Mouse (Mus musculus) left cerebral cortex, postnatal 4 days (tissue): ENCODE data around the gene Vps26b. TPM values are rescaled to one million over a fixed set of nuclear protein-coding genes. Genes with fewer than 3 reads are reported as not detected.
A peak's percentile ranks its signal among the peaks of the same experiment; 100 is the strongest.

ENCODE experiments used
- DNase-seq: peaks from one replicate; pipeline ENCODE4 v3.0.0-alpha.2; 2022
- intact Hi-C: fragments of 180-260 bp; cut with DNase I; formaldehyde crosslinking; loops from one replicate; pipeline ENCODE4 v1.15.1; 2025
- total RNA-seq, 2 experiments: library from RNA; stranded (reverse); gene quantifications; 2 replicates each; pipeline ENCODE4 v1.2.3; 2021

Vps26b gene
- 100 to 1,000 TPM; 116 to 117 TPM for total RNA-seq

DNA sequence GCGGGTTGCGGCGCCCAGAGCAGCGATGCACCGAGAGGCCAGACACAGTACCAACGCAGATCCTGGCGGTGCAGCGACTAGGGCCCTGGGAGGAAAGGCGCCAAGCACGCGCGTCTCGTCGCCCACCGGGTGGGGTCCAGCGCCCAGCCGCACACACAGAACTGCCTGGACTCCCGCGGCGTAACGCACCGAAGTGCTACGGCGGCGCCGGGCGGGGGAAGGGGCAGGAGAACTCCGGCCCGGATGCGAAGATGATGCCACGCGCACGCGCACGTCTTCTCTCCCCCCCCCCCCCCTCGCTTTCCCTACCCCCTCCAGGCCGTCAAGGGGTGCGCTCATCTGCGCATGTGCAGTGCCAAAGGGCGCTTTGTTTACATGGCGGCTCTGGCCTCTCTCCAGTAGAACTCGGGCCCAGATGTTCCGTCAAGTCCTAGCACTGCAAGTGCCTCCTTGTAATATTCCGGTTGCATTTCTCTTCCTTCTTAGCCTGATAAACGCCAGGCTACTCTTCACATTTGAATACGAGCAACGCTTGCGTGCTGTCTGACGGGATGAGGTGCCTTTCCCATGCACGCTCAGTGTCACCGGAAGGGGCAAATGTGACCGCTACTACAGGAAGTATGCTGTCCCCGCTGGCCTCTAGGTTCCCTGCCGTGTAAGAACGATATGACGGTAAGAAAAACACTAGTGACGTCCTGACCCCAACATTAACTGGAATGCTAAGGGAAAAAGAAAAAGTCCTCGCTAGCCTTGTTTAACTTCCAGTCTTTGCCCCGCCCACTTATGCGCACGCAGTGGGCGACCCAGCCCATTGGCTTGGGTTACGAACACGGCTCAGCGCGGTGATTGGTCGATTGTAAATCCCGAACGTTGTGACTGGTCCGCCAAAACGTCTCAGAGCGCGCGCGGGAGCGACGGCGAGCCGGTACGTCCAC is at the start of gene Vps26b, which contains the start of gene Ncapd3:
Gene Vps26b, minus strand, starts transcription at position 238 of the 935 bp plus-strand sequence.
Gene Ncapd3, plus strand, starts transcription at position 348 of the 935 bp plus-strand sequence.
- DNase-seq: peak; percentile 97
- intact Hi-C loops: no loop called here

DNA sequence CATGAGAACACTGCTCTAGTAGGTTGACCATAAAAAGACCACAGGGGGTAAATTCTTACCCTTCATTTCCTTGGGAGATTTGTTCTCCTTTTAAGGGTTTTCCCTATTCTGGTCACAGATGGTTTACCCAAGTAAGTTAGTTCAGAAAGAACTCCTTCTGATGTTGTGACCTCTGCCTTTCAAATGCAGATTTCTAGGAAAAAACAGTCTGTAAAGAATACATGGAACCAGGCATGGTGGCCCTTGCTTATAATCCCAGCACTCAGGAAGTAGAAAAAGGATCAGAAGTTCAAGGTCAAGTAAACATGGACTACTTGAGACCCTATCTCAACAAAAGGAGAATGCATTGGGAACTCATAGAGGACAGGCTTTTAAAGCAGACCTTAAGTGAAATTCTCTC is 45.9 kb upstream of the Vps26b start:
- DNase-seq: no peak
- intact Hi-C loops: no loop called here

DNA sequence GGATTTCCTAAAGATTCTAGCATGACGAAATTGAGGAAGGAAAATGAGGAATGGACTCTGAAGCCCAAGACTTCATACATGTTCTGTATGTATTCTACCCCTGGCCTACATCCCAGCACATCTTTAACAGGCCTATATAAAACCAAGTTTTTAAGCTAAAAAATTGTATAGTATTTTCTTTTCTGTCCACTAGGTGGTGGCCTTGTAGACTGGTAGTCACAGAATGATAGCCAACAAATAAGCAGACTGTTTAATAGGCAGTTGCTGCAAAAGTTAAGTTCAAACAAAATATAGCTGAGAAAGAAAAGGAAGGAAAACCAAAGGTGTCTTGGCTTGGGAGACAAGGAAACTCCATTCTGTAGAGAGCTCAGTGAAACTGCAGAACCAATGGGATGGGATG is 44.8 kb upstream of the Vps26b start:
- intact Hi-C loops: loop anchor here (5.0 kb wide), 1 partner anchor 103 kb away; no protein-coding TSS in a partner anchor
- DNase-seq: no peak

DNA sequence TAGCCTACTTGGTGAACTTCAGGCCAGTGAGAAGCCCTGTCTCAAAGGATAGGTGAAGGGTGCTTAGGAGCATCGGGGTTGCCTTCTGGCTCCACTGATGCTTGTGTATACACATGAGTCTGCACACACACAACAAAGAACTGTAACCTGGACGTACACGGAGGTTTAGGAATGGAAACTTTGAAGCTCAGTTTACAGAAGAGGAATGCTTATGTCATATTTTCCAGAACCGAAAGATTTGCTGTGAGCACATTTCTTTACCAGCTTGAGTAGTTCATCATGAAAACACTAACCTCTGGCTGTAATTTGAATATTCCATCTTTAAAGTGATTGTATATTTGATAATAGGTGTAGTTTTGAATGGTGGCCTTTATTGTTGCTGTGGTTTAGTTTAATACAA is 41.0 kb upstream of the Vps26b start:
- no peak for DNase-seq
- intact Hi-C loops: loop anchor here (5.0 kb wide), 1 partner anchor 106 kb away; no protein-coding TSS in a partner anchor

DNA sequence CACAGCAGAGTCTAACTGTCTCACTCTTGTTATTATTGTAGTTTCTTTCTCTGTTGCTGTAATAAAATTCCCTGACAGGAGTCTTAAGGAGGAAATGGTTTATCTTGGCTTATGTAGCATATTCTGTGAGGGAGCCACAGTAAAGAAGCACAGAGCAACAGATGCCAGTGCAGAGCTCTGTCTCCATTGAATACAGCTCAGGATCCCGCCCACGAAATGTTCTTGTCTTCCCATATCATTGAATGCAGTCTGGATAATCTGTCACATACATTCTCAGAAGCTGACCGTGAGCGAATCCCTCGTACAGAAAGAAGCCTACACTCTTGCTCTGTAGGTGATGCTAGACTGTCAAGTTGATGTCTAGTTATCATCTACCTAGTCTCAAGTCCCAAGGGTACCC is 28.5 kb upstream of the Vps26b start:
- no peak for DNase-seq
- intact Hi-C loops: loop anchor here (10.0 kb wide), 1 partner anchor 266 kb away; no protein-coding TSS in a partner anchor

DNA sequence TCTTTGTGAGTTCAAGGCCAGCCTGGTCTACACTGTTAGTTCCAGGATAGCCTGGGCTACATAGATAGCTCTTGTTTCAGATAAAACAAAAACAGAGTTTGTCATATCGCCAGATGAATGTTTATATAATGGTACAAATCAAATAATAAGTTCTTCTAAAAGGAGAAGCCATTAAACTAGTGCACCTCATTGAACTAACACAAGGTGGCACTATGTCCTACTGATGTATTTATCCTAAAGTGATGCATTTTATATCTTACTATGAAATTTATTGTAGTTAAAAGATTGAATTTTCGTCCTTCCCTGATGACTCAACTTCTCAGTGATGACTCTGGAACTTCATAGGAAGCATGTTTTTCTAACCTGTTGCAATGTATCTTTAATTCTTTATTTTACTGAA is 19.6 kb upstream of the Vps26b start:
- intact Hi-C loops: no loop called here
- no peak for DNase-seq

DNA sequence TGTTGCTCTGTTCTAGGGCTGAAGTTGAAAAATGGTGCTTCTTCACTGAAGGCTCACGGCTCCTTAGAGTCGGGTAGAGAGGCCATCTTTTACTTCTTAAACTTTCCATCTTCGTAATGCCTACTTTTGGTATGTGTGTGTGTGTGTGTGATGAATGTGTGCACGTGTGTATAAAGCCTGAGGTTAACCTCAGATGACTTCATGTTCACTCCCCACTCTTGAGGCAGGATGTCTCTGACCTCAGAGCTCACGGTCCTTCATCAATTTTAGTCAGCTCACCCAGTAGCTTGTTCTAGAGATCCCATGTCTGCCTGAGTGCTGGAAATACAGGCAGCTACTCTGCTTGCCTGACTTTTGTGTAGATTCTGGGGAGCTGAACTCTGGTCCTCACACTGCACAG is 14.0 kb upstream of the Vps26b start:
- DNase-seq: no peak
- intact Hi-C loops: no loop called here

DNA sequence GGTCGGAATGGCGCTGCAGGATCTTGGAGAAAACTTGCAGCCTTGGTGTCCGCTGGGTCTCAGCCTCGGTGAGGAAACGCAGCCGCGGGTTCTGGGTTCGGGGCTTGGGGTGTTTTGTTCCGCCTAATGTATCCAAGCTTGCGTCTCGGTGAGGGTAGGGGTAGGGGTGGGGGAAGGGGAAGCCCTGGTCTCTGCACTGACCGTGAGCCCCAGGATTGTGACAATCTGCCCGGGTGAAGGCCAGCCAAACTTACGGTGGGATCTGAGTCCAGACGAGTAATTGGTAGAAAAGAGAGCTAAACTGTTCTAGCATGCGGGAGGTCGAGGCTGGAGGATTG is 867 bp upstream of the Vps26b start:
- intact Hi-C loops: no loop called here
- DNase-seq: no peak

DNA sequence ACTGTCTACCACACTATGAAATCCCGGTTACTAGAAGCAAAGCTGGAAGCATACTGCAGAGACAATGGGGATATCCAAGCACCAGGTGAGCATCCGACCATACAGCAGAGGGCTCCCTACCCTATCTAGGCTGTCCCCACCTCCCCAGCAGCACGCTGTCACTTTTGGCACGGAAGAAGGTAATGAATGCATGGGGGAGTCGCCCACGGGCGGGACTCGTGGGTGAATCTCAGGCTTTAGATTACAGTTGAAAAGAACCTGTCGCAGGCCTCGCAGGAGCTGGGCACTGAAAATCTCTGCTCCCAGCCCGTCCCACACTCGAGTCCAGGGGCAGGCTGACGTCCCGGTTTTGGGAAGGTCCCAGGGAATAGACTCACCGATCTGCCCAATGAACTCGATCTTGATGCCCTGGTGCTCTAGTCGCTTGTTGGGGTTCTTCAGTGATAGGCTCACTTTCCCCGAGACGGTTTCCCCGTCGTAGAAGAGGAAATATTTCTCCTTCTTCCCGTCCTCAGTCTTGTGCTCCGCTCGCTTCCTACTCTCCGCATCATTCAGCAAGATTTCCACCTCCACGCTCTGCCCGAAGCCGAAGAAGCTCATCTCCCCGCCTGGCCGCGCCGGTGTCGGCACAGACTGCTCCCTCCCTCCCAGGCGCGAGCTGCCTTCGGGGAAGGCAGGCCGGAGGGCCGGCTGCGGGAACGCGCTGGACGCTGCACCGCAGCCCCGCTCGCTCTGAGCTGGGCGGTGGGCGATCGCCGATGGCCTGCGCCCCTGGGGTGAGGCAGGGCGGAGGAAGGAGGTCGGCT is 640 bp downstream of the Vps26b start:
- DNase-seq: peak; percentile 46
- intact Hi-C loops: no loop called here

DNA sequence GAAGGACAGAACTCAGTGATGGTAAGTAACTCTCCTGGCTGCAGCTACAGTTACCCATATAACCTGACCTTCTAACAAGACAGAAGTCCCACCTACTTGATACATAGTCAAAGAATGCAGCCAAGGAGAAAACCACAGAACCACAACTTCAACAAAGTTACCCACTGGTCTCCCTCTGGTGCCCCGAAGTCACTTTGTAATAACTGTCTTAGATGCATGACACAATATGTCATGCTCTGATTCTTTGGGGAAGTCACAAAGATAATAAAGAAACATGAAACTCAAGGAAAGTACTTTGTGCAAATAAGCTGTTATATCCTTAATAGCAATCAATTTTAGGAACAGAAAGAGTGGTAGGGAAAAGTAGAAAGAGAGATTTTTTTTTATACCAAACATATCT is 3.2 kb downstream of the Vps26b start:
- no peak for DNase-seq
- intact Hi-C loops: no loop called here

DNA sequence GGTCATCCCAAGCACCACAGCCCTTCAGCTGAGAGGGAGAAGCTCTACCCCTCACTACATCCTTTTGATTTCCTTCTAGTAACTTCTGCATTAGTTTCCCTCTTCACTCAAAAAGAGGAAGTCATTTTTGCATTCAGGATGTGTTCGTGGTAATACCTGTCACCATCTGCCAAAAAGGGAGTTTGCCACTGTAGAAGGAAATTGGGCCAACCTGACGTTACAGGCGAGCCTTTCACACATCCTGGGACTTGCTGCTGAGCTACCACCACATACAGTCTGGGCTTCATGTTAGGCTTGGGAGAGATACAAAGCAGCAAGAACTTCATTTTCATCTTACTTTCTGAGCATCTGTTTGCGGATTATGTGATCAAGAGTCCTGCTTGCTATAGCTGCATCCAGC is 6.2 kb downstream of the Vps26b start:
- intact Hi-C loops: no loop called here
- DNase-seq: no peak

DNA sequence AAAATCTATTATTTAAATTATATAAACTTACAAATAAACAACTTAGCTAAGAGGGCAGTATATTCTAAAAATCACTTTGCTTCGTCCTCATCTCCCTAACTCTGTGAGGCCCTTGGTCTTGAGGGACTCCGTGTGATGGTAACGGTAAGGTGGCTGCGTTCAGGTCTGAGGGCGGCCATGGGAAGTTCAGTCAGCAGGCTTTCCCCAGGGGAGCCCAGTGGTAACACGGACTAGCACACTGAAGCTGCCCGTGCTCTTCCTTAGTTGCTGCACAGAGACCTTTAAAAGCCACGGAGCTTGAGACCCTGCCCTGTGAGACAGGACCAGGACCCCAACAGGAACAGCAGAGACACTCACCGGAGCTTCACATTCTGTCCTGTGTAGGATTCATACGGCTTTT is 10.9 kb downstream of the Vps26b start:
- intact Hi-C loops: no loop called here
- DNase-seq: no peak

DNA sequence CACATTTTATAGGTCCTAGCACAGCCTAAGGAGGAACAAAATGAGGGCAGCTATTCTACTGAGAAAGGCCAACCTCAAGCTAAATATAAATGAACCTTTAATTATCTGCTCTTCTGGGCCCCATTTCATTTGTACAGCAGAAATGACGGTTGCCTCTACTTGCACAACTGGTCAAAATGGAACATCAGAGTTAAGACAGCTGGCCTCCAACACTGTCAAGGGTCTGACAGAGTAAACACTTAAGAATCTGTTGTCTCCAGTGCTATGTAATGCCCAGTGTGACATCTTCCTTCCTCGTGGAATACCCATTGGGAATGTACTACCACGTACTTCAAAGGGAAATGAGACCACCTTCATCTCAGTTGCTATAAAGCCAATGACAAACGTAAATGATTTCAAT is 18.3 kb downstream of the Vps26b start:
- no peak for DNase-seq
- intact Hi-C loops: no loop called here

DNA sequence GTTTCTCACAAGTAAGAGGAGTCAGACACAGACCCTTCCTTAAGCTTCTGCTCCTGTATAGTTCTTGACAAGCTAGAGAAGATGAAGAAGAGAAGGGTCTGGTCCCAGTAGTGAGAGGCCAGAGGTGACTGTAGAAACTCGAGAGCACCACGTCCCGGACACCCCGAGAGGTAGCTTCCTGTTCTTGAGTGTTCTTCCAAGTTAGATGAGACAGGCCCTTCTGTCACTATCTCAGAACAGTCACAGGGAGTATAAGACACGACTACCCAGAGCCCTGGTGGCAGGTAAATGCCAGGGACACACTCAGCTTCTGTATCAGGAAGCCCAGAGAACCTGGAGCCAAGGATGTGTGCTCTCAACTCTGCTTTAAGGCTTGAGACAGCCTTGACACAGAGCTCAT is 20.6 kb downstream of the Vps26b start:
- DNase-seq: no peak
- intact Hi-C loops: no loop called here

DNA sequence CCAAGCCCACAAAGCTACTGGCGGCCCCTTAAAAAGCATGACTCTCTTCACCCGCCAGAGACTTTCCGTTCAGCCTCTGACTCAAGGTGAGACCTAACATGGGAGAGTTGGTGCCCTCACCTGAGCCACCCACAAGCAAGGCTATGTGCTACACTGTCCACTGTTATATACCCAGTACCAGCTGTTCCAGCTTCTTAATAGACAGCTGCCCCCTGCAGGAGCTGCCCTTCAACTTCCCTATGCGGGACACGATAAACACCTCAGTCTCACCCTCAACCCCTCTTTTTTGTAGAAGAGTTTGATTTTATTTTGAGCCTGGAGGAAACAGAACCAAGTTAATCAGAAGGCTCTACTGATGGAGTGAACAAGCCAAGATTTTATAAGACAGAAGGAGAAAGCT is 23.0 kb downstream of the Vps26b start:
- no peak for DNase-seq
- intact Hi-C loops: no loop called here

DNA sequence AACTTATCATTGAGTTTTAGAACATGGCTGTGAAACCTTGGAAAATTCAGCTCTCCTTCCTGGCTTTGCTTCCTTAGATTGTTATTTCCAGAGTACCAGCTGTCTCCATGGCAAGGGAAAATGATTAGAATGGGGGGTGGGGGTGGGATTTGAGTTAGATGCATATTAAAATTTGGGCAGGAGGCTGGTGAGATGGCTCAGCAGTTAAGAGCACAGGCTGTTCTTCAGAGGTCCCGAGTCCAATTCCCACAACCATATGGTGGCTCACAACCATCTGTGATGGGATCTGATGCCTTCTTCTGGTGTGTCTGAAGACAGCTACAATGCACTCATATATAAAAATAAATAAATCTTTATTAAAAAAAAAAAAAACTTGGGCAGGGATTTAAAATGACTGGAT is 23.9 kb downstream of the Vps26b start:
- intact Hi-C loops: no loop called here
- no peak for DNase-seq

DNA sequence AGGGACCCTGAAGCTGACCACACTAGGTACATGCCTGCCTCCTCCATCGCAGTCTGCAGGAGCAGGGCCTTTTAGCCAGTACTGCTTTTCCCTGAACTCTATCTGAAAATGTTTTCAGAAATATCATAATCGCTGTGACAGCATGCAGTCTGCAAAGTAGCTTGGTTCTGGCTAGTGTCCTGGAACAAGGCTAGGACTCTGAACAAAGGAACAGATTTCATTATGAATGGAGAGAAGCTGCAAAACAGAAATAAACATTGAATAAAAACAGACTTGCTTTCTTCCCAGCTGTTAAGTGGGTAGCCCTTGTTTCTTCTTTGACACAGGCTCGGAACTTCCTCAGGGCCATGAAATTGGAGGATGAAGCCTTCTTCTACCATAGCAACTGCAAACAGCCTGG is 24.6 kb downstream of the Vps26b start:
- no peak for DNase-seq
- intact Hi-C loops: no loop called here

DNA sequence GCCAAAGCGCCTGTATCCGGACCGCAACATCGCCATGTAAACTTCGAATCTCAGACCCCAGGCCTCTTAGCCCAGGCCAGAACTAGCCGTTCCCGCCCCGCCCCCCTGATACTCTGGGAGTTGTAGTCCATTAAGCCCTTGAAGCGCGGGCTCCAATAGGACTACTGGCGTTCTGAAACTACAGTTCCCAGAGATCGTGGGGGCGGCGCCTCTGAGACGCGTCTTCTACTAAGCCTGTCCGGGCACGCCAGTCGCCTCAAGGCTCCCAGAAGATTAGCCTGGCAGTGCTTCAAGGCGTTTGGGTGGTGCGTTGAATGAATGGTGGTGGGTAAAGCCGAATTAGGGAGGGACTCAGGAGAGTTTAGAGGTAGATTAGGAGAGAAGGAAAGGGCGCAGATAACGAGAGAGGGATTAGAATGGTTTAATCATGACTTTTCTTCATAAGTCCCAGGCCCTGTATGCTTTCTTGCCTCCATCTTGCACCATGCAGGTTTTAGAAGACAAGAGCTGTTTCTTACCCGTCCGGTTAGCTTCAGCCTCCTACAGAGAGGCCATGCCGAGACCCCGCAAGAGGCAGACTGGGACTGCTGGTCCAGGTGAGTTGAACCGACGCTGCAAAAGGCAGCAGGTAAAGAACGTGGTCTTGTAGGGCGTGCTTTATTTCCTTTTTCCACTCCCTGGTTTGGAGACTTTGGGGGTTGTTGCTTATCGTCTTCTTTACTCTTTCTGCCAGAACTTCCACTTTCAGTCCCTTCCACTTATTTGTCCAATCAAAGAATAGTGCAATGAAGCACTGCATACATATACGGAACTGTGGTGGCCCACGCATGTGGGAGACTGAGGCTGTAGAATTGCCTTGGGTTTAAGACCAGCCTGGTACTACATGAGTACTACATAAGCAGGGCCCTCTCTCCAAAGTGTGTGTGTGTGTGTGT is 30.1 kb downstream of the Vps26b start, which contains the start of the genes Acad8 and Thyn1:
Gene Acad8, minus strand, starts transcription at position 106 of the 935 bp plus-strand sequence.
Gene Thyn1, plus strand, starts transcription at position 250 of the 935 bp plus-strand sequence.
- peak; percentile 98 for DNase-seq
- intact Hi-C loops: no loop called here

DNA sequence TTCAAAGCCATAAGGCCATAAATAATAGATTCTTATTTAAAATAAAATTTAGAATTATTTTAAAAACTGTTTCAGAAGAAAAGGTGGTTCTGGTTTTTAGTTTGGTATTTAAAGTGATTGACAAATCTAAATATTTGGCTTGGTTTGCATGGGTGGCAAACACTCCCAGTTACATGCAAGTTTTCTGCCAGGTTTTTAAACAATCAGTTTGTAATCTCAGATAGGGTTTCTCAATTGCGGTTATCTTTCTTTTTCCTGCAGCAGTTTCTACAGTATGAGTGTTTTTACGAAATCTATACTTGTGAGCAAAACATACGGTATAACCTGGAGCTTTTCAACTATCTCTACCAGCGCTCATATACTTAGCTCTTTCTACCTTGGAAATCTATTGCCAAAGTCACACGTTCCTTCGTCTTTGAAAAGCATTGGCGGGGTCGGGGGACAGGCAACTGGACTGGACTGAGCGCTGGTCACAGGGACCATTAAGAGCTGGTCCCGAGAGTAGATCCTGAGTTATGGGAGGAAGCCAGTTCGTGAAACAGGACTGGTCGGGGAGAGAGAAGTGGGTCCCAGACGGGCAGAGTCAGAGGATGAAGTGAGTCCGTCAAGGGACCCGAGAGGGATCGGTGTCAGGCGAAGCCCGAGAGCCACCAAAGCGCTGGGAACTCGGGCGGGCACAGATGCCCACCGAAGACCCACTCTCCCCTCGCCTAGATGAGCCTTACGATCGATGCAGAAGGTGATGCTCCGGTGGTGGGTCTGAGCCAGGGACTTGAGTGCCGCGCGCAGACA is 31.0 kb downstream of the Vps26b start:
- intact Hi-C loops: no loop called here
- DNase-seq: no peak

DNA sequence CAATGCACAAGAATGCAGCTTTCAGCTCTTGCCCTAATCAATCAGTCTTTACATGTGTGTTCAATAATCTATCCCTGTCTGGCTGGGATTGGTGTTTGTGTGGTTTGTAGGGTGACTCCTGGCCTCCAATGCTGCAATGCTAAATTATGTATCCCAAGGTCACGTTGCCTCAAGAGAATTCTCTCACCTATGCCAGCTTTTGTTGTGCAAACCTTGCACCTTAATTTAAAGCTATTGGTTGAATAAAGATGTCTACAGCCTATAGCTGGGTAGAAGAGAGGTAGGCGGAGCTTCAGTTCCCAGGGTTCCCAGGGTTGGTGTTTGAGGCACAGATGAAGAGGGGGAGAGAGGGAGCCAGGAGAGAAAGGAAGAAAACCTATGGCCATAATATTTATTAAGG is 32.4 kb downstream of the Vps26b start:
- DNase-seq: no peak
- intact Hi-C loops: no loop called here
